Mouse (Mus musculus) hindbrain, embryonic 12.5 days (tissue): ENCODE measurements at regions not wholly inside any gene's neighbourhood (a gene's known extent, or its start where the extent isn't known, plus 50 kb on each side); places are given as distances from the start of the nearest gene placed in this dataset.

ENCODE experiments used
- ATAC-seq: fragments of 200-750 bp; cut with Nextera tagmentation; 2 replicates; pipeline ENCODE4 v1.8.0; 2017; ENCODE audit warnings: moderate TSS enrichment; ENCODE audit not compliant: low FRiP score
- H3K27ac ChIP-seq: fragments of 300-500 bp; sonication (generic); 2 replicates; pipeline ENCODE4 v1.5.1; 2016; ENCODE audit warnings: mild to moderate bottlenecking
- H3K27me3 ChIP-seq: fragments of 300-500 bp; sonication (generic); 2 replicates; pipeline ENCODE4 v1.6.1; 2016; ENCODE audit warnings: mild to moderate bottlenecking
- H3K36me3 ChIP-seq: fragments of 300-500 bp; sonication (generic); 2 replicates; pipeline ENCODE4 v1.6.1; 2016; ENCODE audit warnings: mild to moderate bottlenecking
- H3K4me1 ChIP-seq: fragments of 300-500 bp; sonication (generic); 2 replicates; pipeline ENCODE4 v1.6.1; 2016
- H3K4me2 ChIP-seq: fragments of 300-500 bp; sonication (generic); replicated peaks from 2 replicates; pipeline ENCODE4 v1.6.1; 2016; ENCODE audit warnings: mild to moderate bottlenecking
- H3K4me3 ChIP-seq: fragments of 300-500 bp; sonication (generic); 2 replicates; pipeline ENCODE4 v1.5.1; 2016; ENCODE audit warnings: mild to moderate bottlenecking
- H3K9ac ChIP-seq: fragments of 300-500 bp; sonication (generic); 2 replicates; pipeline ENCODE4 v1.6.1; 2016; ENCODE audit warnings: mild to moderate bottlenecking, moderate library complexity
- H3K9me3 ChIP-seq: fragments of 300-500 bp; sonication (generic); replicated peaks from 2 replicates; pipeline ENCODE4 v1.6.1; 2016; ENCODE audit warnings: mild to moderate bottlenecking
- WGBS: fragments of 180-500 bp; shearing (Covaris S2); methylation state at CpG from one replicate; pipeline ENCODE4 v1.1.7; 2016; 5-methylcytosine and 5-hydroxymethylcytosine counted together

DNA sequence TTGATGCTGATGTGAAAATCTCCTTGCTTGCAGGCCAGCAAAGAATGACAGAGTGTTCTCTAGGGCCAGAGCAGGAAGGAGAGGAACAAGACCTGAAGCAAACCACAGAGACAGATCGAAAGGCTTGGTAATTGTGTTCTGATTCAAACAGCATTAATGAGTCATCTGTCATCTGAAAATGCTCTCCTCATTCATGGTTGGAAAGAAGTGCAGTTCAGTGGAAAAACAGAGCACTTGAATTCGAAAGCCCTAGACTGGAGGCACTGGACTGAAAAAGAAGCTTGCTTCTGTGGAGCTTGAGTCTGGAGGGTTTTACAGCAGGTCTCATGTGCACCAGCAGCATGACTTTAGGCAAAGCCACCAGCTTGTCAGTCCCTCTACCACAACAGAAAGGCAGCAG lies 374.3 kb upstream of the B430305J03Rik start:
- ATAC-seq, result no peak
- no peaks in the 10 kb centered on the region for H3K27me3 ChIP-seq
- no peaks in the 10 kb centered on the region for H3K4me1 ChIP-seq
- no peak overlapping the region for H3K27ac ChIP-seq
- H3K9me3 ChIP-seq, result no peaks in the 10 kb centered on the region
- H3K36me3 ChIP-seq, result no peaks in the 10 kb centered on the region
- no peak overlapping the region for H3K9ac ChIP-seq
- 42% methylated on average over 2 of the region's 2 CpGs for WGBS
- no peak overlapping the region for H3K4me3 ChIP-seq
- H3K4me2 ChIP-seq, result no peak overlapping the region

DNA sequence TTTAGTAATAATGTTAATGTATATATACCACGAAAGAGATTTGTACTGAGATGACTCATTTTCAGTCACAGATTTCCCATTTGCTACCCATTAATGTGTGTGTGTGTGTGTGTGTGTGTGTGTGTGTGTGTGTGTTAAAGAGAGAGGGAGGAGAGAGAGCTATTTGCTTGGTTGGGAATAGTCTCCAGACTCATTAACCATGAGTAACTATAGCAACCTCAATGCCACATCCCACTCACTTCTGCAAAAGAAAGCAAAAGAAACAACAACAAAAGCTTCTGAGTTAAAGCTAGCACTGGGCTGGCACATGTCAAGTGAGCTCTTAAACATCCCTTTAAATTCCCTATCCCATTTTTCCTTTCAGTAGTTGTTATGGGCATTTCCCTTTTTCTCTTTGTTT lies 372.8 kb upstream of the B430305J03Rik start:
- ATAC-seq, result 0 out of 2 replicates have a peak, but pooled peaks have one; percentile 22
- Histone ChIP-seq H3K27me3 (no peaks in the 10 kb centered on the region), H3K27ac (no peak overlapping the region), H3K9me3 (no peaks in the 10 kb centered on the region), H3K4me3 (no peak overlapping the region), H3K4me2 (no peak overlapping the region), H3K4me1 (no peaks in the 10 kb centered on the region), H3K9ac (no peak overlapping the region), H3K36me3 (no peaks in the 10 kb centered on the region)
- WGBS, result 75% methylated on average over 1 of the region's 1 CpGs

DNA sequence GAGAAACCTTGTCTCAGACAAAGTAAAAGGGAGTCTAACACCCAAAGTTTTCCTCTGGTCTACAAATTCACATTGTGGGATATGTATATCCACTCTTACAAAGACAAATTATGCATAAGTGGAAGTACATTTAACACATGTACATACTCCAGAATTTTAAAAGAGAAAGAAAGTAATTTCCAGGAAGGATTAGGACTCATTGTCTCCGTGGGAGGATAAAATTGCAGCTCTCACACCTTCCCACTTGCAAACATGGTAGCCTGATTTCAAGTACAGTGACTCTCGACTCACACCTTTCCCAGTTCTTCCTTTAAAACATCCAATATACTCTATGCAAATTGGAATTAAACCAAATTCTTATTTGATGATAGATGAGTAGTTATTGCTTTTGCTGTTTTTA lies 351.0 kb upstream of the B430305J03Rik start:
- no peaks in the 10 kb centered on the region for H3K36me3 ChIP-seq
- 73% methylated on average over 2 of the region's 2 CpGs for WGBS
- H3K9me3 ChIP-seq, result no peaks in the 10 kb centered on the region
- no peak overlapping the region for H3K4me2 ChIP-seq
- no peaks in the 10 kb centered on the region for H3K27me3 ChIP-seq
- no peaks in the 10 kb centered on the region for H3K4me1 ChIP-seq
- no peak for ATAC-seq
- no peak overlapping the region for H3K9ac ChIP-seq
- no peak overlapping the region for H3K27ac ChIP-seq
- no peak overlapping the region for H3K4me3 ChIP-seq

DNA sequence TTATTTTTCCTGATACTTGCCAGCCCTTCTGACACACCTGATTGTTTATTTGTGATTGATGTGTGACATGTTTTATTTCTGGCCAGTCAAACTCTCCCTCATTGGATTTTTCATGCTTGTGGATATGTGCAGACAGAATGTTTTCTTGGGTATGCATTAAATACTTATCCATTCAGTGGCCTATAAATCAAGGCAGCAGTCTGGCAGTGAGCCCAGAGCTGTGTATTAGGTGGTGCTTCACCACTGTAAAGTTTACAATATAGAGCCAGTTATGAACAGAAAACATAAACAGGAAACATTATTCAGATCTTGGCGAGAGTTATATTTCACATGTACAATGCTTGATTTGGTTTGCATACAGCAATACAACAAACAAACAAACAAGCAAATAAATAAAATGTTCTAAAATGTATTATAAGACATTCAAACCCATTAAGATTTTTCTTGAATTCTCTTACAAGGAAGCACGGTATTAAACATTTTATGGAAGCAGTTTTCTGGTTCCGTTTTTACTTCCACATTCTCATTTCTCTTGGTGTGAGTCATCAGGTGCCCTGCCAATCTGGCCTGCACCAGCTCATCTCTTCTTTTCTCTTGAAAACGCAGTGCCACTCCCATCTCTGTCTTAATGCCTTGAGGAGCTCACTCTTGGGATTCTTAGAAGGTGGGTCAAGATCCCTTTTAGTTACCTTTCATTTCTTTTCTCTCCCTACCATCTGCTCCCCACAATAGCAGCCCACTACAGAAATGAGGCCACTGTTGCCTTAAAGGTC lies 322.4 kb upstream of the B430305J03Rik start:
- Histone ChIP-seq H3K4me1 (no peaks in the 10 kb centered on the region), H3K36me3 (no peaks in the 10 kb centered on the region), H3K27me3 (no peaks in the 10 kb centered on the region), H3K4me3 (no peak overlapping the region), H3K9ac (no peak overlapping the region), H3K9me3 (no peaks in the 10 kb centered on the region), H3K27ac (no peak overlapping the region), H3K4me2 (no peak overlapping the region)
- ATAC-seq, result no peak
- 76% methylated on average over 4 of the region's 4 CpGs for WGBS

DNA sequence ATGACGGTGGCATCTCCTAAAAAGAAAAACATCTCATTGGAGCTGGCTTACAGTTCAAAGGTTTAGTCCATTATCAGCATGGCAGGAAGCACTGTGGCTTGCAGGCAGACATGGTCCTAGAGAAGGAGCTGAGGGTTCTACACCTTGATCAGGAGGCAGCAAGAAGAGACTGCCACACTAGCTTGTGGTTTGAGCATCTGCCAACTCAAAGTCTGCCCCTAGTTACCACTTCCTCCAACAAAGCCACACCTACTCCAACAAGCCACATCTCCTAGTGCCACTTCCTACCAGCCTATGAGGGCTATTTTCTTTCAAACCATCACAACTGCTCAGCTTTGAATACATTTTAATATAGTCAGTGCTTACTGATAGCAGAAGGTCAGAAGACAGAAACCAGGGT lies 305.1 kb upstream of the B430305J03Rik start:
- Histone ChIP-seq H3K27me3 (no peaks in the 10 kb centered on the region), H3K36me3 (no peaks in the 10 kb centered on the region), H3K9me3 (no peaks in the 10 kb centered on the region), H3K4me3 (no peak overlapping the region), H3K9ac (no peak overlapping the region), H3K4me2 (no peak overlapping the region), H3K4me1 (no peaks in the 10 kb centered on the region), H3K27ac (no peak overlapping the region)
- ATAC-seq, result no peak
- 89% methylated on average over 1 of the region's 1 CpGs for WGBS

DNA sequence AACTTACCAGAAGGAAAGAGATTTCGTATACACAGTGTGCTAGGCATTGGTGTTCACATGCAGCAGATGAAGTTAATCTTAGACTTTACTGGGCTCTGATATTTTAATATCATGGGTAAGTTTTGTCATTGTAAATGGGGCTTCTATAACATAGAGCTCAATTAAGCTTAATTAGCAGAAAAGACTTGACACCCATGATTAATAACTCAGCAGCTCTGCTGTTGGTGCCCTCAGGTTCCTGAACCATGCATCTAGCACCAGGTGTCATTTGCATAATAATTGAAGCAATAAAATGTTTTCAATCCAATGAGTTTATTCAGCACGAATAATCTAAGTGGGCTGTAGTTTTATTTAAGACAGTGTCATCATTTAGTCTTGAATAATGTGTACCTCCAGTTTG lies 290.4 kb upstream of the B430305J03Rik start:
- Histone ChIP-seq H3K27me3 (no peaks in the 10 kb centered on the region), H3K27ac (no peak overlapping the region), H3K36me3 (no peaks in the 10 kb centered on the region), H3K4me3 (no peak overlapping the region), H3K9me3 (no peaks in the 10 kb centered on the region), H3K4me2 (no peak overlapping the region), H3K4me1 (no peaks in the 10 kb centered on the region), H3K9ac (no peak overlapping the region)
- 61% methylated on average over 2 of the region's 2 CpGs for WGBS
- peak; percentile 71; the same call in 1 of the 2 replicates for ATAC-seq

DNA sequence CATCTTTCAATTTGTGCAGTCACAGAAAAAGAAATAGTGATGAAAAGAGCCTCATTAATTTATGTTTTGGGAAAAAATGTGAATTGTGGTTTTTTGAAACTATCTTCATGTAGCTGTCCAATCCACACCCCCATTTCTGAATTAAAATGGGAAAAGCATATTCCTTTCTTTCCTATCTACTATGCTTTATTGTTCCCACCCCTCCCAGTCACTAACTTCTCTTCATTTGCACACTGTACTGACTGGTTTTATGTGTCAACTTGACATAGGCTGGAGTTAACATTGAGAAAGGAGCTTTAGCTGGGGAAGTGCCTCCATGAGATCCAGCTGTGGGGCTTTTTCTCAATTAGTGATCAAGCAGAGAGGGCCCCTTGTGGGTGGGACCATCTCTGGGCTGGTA lies 262.8 kb upstream of the B430305J03Rik start:
- Histone ChIP-seq H3K9me3 (no peaks in the 10 kb centered on the region), H3K4me2 (no peak overlapping the region), H3K27ac (no peak overlapping the region), H3K36me3 (no peaks in the 10 kb centered on the region), H3K4me3 (no peak overlapping the region), H3K27me3 (0 out of 2 replicates have a peak, but pooled peaks cover 2% of the 10 kb centered on the region), H3K4me1 (no peaks in the 10 kb centered on the region), H3K9ac (no peak overlapping the region)
- ATAC-seq, result no peak

DNA sequence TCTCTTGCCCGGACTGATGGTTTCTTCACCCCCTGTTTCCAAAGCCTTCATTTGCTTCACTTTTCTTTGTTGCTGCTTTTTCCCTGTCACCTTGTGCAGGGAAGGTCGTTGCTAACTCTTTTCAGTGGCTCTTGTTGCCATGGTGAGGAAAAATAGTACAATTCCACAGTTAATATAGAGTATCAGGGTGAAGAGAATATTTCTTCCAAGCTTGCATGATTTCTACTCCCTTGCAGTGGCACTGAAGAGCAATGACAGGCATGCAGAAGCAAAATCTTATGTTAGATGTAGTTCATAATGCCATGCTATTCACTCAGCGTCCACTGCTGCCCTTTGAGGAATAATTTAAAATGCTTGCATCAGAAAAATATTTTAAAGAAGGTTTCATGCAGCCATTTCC lies 262.3 kb upstream of the B430305J03Rik start:
- no peak for ATAC-seq
- whole genome bisulfite sequencing, result 48% methylated on average over 3 of the region's 3 CpGs

DNA sequence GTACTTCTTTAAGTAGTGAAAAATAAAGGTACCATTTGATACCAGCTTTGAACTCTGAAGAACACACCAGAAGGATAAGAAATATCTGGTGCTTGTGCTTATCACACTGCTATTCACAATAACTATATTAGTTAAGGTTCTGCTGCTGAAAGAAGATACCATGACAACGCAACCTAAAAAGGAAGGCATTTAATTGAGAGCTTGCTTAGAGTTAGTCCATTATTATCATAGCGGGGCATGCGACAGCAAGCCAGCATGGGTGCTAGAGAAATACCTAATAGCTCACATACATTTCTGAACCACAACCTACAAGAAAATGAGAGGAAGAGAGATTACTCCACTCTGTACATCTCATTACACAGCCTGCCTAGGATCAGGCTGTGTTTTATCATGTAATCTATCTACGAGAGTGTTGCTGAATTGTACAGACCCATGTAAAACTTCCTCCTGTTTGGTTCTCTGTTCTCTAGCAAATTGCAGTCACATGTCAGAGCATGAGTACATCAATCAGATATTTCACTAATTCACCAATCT lies 258.3 kb upstream of the B430305J03Rik start:
- no peak overlapping the region for H3K4me3 ChIP-seq
- no peak overlapping the region for H3K27ac ChIP-seq
- 53% methylated on average over 4 of the region's 4 CpGs for WGBS
- ATAC-seq, result no peak
- H3K4me1 ChIP-seq, result no peaks in the 10 kb centered on the region
- H3K9me3 ChIP-seq, result no peaks in the 10 kb centered on the region
- no peaks in the 10 kb centered on the region for H3K36me3 ChIP-seq
- H3K9ac ChIP-seq, result no peak overlapping the region
- 0 out of 2 replicates have a peak, but pooled peaks cover 2% of the 10 kb centered on the region for H3K27me3 ChIP-seq
- H3K4me2 ChIP-seq, result no peak overlapping the region

More for the DNA sequence above, 262.3 kb upstream of the B430305J03Rik start:
- no peak overlapping the region for H3K4me2 ChIP-seq
- 0 out of 2 replicates have a peak, but pooled peaks cover 2% of the 10 kb centered on the region for H3K27me3 ChIP-seq
- H3K9me3 ChIP-seq, result no peaks in the 10 kb centered on the region
- H3K36me3 ChIP-seq, result no peaks in the 10 kb centered on the region
- H3K27ac ChIP-seq, result no peak overlapping the region
- H3K4me3 ChIP-seq, result no peak overlapping the region
- no peaks in the 10 kb centered on the region for H3K4me1 ChIP-seq
- H3K9ac ChIP-seq, result no peak overlapping the region

DNA sequence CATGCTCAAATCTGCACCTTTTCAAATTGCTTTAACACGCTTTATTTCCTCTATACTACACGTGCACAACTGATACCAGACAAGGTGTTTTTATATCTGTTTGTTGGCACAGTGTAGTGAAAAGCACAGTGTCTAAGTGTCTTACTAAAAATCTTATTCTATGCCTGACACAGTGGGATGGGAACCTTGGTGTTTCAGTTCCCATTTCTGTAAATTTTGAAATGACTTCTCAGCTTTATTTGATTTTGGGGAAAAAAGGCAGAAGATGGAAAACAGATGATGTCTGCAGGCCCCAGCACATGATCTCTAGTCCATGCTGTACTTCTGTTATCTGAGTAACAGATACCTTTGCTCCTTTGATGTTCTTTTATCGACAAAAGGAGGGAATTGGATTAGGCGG lies 239.7 kb upstream of the B430305J03Rik start:
- 85% methylated on average over 4 of the region's 4 CpGs for WGBS
- H3K4me2 ChIP-seq, result no peak overlapping the region
- no peaks in the 10 kb centered on the region for H3K4me1 ChIP-seq
- no peaks in the 10 kb centered on the region for H3K36me3 ChIP-seq
- H3K27ac ChIP-seq, result no peak overlapping the region
- H3K4me3 ChIP-seq, result no peak overlapping the region
- no peak for ATAC-seq
- H3K9ac ChIP-seq, result no peak overlapping the region
- no peaks in the 10 kb centered on the region for H3K9me3 ChIP-seq
- no peaks in the 10 kb centered on the region for H3K27me3 ChIP-seq

DNA sequence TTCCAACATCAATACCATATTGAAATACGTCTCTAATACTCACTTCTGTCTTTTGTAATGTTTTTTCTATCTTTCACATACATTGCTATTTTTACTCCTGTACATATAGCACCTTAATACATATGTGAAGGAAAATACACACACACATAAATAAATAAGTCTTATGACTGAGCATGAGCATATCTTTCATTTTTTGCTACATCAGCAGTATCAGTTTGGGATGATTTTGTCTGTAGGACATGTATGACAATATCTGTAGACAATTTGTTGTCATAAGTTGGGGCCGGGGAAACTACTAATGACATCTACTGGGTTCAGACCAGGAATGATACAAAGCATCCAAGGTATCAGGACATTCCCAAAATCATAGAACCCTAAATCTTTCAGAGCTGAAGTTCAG lies 237.1 kb upstream of the B430305J03Rik start:
- H3K4me1 ChIP-seq, result no peaks in the 10 kb centered on the region
- H3K4me2 ChIP-seq, result no peak overlapping the region
- no peaks in the 10 kb centered on the region for H3K36me3 ChIP-seq
- H3K9ac ChIP-seq, result no peak overlapping the region
- no peak for ATAC-seq
- no peak overlapping the region for H3K27ac ChIP-seq
- H3K27me3 ChIP-seq, result no peaks in the 10 kb centered on the region
- no peak overlapping the region for H3K4me3 ChIP-seq
- WGBS, result 86% methylated on average over 2 of the region's 2 CpGs
- H3K9me3 ChIP-seq, result no peaks in the 10 kb centered on the region

DNA sequence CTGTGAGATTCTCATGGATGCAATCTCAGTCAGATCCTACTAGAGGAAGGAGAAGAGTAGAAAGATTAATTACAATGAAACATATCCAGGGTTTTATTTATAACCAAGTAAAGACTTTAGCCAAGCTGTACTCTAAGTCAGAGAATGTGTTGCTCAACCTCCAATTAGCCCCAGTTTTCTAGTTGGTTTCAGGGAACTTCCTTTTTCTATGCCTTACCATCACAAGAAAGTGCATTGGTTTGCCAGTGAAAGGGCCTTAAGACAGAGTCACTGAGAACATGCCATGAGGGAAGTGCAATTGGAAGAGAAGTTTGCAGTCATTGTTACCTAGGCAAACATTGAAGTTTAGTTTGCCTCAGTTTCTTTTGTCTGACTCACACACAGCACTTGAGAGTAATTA lies 229.8 kb upstream of the B430305J03Rik start:
- Histone ChIP-seq H3K27ac (no peak overlapping the region), H3K4me1 (no peaks in the 10 kb centered on the region), H3K4me3 (no peak overlapping the region), H3K4me2 (no peak overlapping the region), H3K27me3 (no peaks in the 10 kb centered on the region), H3K9ac (no peak overlapping the region), H3K9me3 (no peaks in the 10 kb centered on the region), H3K36me3 (no peaks in the 10 kb centered on the region)
- no peak for ATAC-seq

DNA sequence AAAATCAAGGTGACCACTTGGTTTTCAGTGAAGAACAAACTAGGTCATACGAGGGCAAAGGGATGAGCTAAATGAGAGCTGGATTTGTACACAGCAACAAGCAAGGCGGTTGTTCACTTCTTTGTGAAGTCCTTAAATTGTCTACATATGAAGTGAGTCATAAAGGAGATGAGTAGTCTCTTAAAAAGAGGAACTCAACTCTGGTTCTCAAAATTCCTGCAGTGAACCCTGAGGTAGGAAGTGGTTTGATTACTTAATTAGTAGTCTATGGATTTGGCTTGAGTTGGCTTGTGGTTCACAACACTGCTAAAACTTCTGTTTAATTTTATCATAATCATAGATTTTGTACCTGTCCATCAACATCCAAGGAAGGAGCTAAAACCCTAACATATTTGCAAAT lies 226.6 kb upstream of the B430305J03Rik start:
- Histone ChIP-seq H3K4me1 (no peaks in the 10 kb centered on the region), H3K9me3 (no peaks in the 10 kb centered on the region), H3K4me2 (no peak overlapping the region), H3K27me3 (no peaks in the 10 kb centered on the region), H3K27ac (no peak overlapping the region), H3K36me3 (no peaks in the 10 kb centered on the region), H3K9ac (no peak overlapping the region), H3K4me3 (no peak overlapping the region)
- 82% methylated on average over 2 of the region's 2 CpGs for WGBS
- ATAC-seq, result no peak
